Mouse (Mus musculus): ENCODE measurements around the gene Svep1.

DNA sequence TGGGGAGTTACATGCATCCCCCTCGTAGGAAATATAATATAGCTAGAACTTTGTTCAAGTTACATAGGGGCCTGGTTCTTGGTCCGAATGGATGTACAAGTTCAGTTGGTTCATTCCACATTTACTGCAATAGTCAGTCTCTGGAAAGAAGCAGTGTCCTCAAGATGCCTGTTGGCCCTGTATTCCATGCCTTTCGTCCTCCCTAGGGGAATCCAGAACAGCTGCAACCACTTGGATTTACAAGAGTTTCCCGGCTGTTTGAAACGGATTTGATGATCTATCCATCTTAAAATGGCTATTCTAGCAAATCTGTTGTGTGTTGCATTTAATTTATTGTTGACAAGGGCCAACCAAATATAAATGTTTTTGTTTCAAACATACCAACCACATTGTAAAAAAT, 36.2 kb downstream of the Svep1 start:
- no peak for TF ChIP-seq CTCF (conservative IDR thresholded peaks at IDR 0.05; ENCODE audit: low read length)
- TF ChIP-seq POU5F1 (IDR thresholded peaks at IDR 0.05; ENCODE audit: borderline replicate concordance, low read length) = no peak

Measured in E14TG2a.4 (cell line).